Mouse (Mus musculus): ENCODE results near the gene Pi4k2a.
A peak's percentile ranks its signal among the peaks of the same experiment; 100 is the strongest.

Pi4k2a gene

DNA sequence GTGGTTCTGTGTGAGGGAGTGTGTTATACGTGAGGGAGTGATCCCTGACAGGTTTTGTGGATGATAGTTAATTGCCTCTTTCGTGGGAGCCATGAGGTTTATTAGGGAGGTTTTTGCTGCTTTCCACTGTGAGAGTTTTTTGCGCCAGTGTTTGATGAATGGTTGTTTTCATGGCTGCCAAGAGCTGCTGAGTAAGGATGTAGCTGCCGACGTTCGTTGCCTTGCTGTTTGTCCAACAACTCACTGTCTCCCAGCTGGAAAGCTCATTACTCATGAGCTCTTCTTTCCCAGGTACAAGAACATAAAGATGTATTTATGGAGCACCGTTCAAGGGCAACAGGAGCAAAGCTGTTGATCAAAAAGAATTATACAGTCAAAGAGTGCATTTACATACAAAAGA lies 73.9 kb downstream of the Pi4k2a start:
- DNase-seq (ENCODE audit: low read depth, low spot score): no peak

DNA sequence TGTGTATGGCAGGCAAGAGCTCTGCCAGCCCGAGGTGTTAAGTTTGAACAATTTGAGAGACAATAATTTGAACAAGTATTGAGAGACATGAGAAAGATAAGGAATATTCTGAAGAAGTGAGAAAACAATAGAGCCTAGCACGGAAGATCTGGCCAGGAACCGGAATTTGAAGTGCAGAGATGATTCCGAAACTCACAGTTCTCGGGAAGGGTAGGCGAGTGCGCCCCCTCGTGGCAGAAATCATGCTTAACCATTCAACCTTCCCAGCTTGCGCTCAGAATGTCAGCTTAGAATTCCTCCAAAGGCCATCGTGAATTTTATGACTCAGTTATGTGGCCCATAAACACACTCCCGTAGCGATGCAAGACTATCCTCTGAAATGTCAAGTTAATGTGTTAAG lies 75.9 kb downstream of the Pi4k2a start:
- peak; percentile 87 for DNase-seq (ENCODE audit: low read depth, low spot score)

DNA sequence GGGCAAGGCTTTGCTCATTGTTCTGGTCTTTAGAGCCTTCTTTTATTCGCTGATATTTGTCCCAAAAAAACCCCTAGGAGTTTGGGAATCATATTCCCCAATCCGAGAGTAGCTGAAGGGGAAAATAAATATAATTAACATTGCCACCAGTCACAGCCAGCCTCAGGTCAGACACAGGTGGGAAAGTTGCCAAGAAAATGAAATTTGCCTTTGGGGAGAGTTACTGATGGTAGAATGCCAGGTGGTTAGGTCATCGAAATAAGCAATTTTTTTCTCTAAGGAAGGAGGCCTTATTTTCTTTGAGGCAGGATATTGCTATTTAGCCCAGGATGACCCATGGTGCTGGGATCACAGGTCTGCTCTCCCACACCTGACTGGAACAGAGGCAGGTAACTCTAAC lies 76.5 kb downstream of the Pi4k2a start:
- DNase-seq (ENCODE audit: low read depth, low spot score): no peak

DNA sequence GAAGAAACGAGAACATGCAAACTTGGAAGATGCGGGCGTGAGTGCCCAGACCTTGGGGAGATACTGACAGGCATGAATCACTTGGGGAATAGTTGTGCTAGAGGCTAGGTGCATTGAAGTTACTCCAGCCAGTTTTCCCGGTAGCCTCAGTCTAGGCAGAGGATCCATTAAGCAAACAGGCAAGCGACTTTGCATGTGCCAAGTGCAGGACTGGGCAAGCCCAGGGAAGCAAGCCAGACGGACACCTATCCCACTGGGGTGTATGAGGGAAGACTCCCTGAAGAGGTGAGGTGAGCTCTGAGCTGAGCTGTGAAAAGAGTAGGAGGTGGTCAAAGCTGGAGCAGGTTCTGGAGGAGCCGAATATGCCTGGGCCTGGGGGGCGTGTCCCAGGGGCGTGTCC lies 77.2 kb downstream of the Pi4k2a start:
- DNase-seq (ENCODE audit: low read depth, low spot score): no peak

DNA sequence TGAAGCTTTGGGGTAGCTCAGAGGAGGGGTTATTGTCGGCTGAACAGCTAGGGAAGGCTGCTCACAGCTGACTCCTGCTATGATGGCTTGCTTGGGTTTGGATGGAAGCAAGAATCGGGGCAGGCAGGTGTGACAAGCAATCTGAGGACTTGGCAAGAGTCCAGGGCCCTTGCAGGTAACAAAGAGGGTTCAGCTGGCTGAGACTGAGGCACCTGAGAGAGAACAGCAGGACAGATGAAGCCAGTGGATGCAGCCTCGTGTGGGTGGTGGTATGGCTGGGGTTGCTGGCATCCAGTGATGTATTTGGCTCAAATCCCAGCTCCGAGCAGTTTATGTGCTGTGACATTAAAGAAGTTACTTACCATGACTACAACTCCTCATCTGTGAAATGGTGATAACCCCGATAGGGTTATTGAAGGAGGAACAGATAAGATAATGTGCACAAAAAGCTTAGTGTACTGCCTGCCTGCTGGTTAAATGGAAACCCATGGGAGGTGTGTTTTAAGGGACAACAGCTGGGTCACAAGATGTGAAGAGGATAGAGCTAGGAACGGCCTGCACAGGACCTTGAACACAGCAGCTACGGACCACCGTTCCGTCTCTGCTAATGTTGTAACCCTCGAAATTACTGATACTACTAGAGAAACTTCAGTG lies 79.2 kb downstream of the Pi4k2a start:
- no peak for DNase-seq (ENCODE audit: low read depth, low spot score)

DNA sequence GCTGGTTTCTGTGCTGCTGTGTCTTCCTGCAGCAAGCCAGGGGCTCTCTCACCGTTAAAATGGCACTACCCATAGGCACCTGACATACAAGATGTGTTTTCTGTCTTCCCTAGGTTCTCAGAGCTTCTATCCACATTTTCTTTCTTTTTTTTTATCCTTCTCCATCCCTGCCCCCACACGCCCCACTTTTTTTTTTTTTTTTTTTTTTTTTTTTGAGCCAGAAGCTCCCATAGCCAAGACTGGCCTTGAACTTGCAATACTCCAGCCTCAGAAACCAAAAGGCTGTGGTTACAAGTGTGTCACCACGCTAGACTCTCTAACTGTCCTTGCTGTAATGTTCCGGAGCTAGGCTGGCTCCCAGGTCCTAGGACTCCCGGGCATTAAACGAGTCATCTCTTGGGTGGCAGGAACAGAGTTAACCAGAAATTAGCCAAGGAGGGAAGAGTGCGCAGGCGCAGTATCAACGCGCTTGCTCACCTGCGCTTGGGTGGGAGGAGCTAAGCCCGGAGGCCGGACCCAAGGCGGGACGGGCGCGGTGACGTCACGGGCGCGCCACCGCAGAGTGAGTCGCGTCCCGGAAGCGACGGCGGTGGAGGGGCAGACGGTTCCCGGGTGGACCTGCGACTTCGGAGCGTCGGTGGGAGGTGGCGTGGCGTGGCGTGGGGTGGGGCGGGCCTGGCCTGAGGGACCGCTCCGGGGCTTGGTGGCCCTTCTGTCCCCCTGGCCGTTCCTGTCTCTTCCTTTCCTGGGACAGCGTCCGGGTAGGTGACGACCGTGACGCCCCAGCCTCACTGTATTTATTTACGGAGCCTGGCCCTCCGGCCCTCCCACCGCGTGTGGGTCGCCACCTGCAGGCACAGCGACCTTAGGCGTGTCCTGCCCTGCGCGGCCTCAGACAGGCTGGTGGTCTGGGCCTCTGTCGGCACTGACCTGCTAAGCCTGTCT lies 80.0 kb downstream of the Pi4k2a start:
- peak; percentile 98 for DNase-seq (ENCODE audit: low read depth, low spot score)
